In the genomic region with DNA sequence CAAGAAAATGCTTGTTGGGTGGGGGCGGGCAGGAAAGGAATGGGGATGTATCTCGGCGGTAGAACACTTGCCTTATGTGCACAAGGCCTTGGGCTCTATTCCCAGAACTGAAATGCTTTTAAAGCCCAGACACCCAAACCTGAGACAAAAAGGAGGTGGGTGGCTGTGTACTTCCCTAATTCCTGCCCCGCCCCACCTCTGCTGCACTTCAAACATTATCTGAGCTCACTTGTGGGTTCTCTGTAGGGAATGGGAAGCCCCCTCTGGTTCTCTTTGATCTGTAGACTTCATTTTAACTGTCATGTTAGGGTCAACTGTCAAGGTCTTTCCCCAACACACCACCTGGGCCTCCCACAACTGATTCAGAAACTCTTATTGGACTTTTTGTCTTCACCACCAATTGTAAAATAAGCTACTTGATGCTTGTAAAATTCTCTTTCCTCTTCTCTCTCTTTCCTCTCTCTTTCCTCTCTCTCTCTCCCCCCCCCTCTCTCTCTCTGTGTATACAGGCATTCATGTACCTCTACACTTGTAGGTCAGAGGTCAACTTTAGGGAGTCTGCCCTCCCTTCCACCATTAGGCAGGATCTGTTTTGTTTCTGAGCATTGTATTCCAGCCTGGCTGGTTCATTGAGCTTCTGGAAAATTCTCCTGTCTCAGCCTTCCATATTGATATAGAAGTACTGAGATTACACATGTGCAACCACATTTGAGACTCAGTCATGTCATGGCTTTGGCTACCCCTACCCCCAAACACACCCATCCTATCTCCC, we compare ENCODE assay signal across 11 mouse cellular contexts. TPM values are rescaled to one million over a fixed set of nuclear protein-coding genes. Genes with fewer than 3 reads are reported as not detected.
DNase-seq lines count a peak whose midpoint lies in the region; ATAC-seq and TF ChIP-seq lines count a peak whose summit lies in the region.
"Had no signal": no experiment of that assay in that cellular context is flagged by ENCODE, and none has a peak within 500 bp of the region (broad histone marks: within the 10 kb centered on the region; RNA-seq: fewer than 3 reads in every experiment).

No protein-coding gene starts in this region.

- peak overlapping the region; percentile 41 for H3K4me2 ChIP-seq in liver, embryonic 14.5 days (ENCODE audit: low read depth)
- H3K4me2 ChIP-seq: forebrain, embryonic 15.5 days; limb, embryonic 13.5 days had no signal

- no peaks in the 10 kb centered on the region for H3K9me3 ChIP-seq in erythroblast, embryonic 14.5 days (ENCODE audit: control insufficient read depth, low read length)
- H3K9me3 ChIP-seq in liver, embryonic 14.5 days (ENCODE audit: control insufficient read depth, low read length): no peaks in the 10 kb centered on the region
- no peaks in the 10 kb centered on the region for H3K9me3 ChIP-seq in embryonic facial prominence, embryonic 10.5 days
- H3K9me3 ChIP-seq: forebrain, embryonic 15.5 days; limb, embryonic 13.5 days had no signal

- TF ChIP-seq EP300 in liver, embryonic 14.5 days (IDR thresholded peaks at IDR 0.05; ENCODE audit: low read depth): no peak

- peaks cover 39% of the 10 kb centered on the region for H3K4me1 ChIP-seq in erythroblast, embryonic 14.5 days (ENCODE audit: control insufficient read depth)
- peaks cover 11 to 24% of the 10 kb centered on the region in 2 experiments for H3K4me1 ChIP-seq in liver, embryonic 14.5 days (replicated peaks; ENCODE audit: control insufficient read depth in 2 of 2, insufficient read depth in 2 of 2, low read length in 1 of 2)
- H3K4me1 ChIP-seq in embryonic facial prominence, embryonic 10.5 days: peaks cover 12% of the 10 kb centered on the region

- DNase-seq in MEL-GATA-1-ER (ENCODE audit: extremely low read depth, low read depth): peak; percentile 57
- DNase-seq in liver, embryonic 14.5 days (ENCODE audit: low read depth in 3 of 3, low spot score in 3 of 3): no peak
- peak; percentile 11 to 35 for DNase-seq in thymus, postnatal 36 days
- no peak for DNase-seq in embryonic facial prominence, embryonic 10.5 days (ENCODE audit: low spot score)
- DNase-seq in gastrocnemius, postnatal 4 days (ENCODE audit: low spot score in 2 of 2): no peak
- DNase-seq in adrenal gland, adult (ENCODE audit: inconsistent age in 2 of 2, low spot score in 1 of 2): no peak

- no peaks in the 10 kb centered on the region; the same call in 1 of the 2 replicates for H3K36me3 ChIP-seq in erythroblast, embryonic 14.5 days (ENCODE audit: control insufficient read depth)
- no peaks in the 10 kb centered on the region for H3K36me3 ChIP-seq in liver, embryonic 14.5 days (replicated peaks; ENCODE audit: control insufficient read depth, insufficient read depth, low read depth)
- H3K36me3 ChIP-seq in embryonic facial prominence, embryonic 10.5 days (replicated peaks): no peaks in the 10 kb centered on the region
- H3K36me3 ChIP-seq: forebrain, embryonic 15.5 days; limb, embryonic 13.5 days had no signal

- H3K27me3 ChIP-seq in erythroblast, embryonic 14.5 days (ENCODE audit: control insufficient read depth): peaks cover 28% of the 10 kb centered on the region
- H3K27me3 ChIP-seq in liver, embryonic 14.5 days (ENCODE audit: control insufficient read depth, insufficient read depth, low read length): peaks cover 14% of the 10 kb centered on the region
- H3K27me3 ChIP-seq in embryonic facial prominence, embryonic 10.5 days (replicated peaks; ENCODE audit: low read depth, poor library complexity, severe bottlenecking): peaks cover 35% of the 10 kb centered on the region

- H3K9ac ChIP-seq in liver, embryonic 14.5 days (replicated peaks): no peak overlapping the region
- H3K9ac ChIP-seq: forebrain, embryonic 15.5 days; limb, embryonic 13.5 days had no signal

- ATAC-seq in erythroblast, adult 5-6 weeks (replicated peaks; ENCODE audit: low FRiP score, poor library complexity, severe bottlenecking): no peak
- no peak for ATAC-seq in liver, embryonic 14.5 days (ENCODE audit: insufficient read depth)
- ATAC-seq: forebrain, embryonic 15.5 days; lung, postnatal 0 days had no signal

- WGBS in liver, embryonic 14.5 days (ENCODE audit: insufficient replicate concordance): 36% methylated on average over 4 of the region's 4 CpGs
- WGBS in embryonic facial prominence, embryonic 10.5 days: 84% methylated on average over 4 of the region's 4 CpGs

- TF ChIP-seq CTCF in liver, embryonic 14.5 days (IDR thresholded peaks at IDR 0.05; ENCODE audit: low read depth): no peak

- peak overlapping the region; percentile 38 for H3K4me3 ChIP-seq in erythroblast, embryonic 14.5 days (replicated peaks)
- H3K4me3 ChIP-seq in liver, embryonic 14.5 days (ENCODE audit: insufficient read depth in 1 of 2, low read depth in 2 of 2, low read length in 2 of 2): peak overlapping the region; percentile 14
- H3K4me3 ChIP-seq in embryonic facial prominence, embryonic 10.5 days: no peak overlapping the region
- H3K4me3 ChIP-seq: forebrain, embryonic 15.5 days; limb, embryonic 13.5 days had no signal

- H3K27ac ChIP-seq in liver, embryonic 14.5 days: no peak overlapping the region
- no peak overlapping the region for H3K27ac ChIP-seq in embryonic facial prominence, embryonic 10.5 days (replicated peaks)
- H3K27ac ChIP-seq: forebrain, embryonic 15.5 days; limb, embryonic 13.5 days had no signal

RNA-seq across cellular contexts. Expression of a gene that starts 2.5 kb away (rescaled TPM):
- 0.19 and 0.70 TPM in 2 replicates for polyA plus RNA-seq in erythroblast, embryonic 14.5 days (2012)
- total RNA-seq in erythroblast, adult 5-6 weeks (2015; ENCODE audit: low replicate concordance): 1.7 TPM in 1 of 2 replicates, not detected in the other
- total RNA-seq in erythroblast, adult 5-6 weeks (2017; ENCODE audit: low replicate concordance): 1.5 and 3.4 TPM in 2 replicates
- 74.4 and 91.3 TPM in 2 replicates for polyA plus RNA-seq in liver, embryonic 14.5 days (2012; rRNA removed)
- polyA plus RNA-seq in liver, embryonic 14.5 days (2014; fragmentation: Nextera tagmentation; extraction: Ambion mirVana): 48.9 and 52.5 TPM in 2 replicates
- polyA plus RNA-seq in embryonic facial prominence, embryonic 10.5 days (2016; fragmentation: Nextera tagmentation; extraction: Ambion mirVana): 12.2 and 13.4 TPM in 2 replicates
- total RNA-seq in gastrocnemius, postnatal 4 days (2021): 1 to 10 TPM; 1.8 to 2.9 TPM

Comparison
In these comparisons a context has a peak if more than half of its experiments do, and no peak if none do; other contexts are left out.
1. DNase-seq: peak in MEL-GATA-1-ER (single experiment) and thymus, postnatal 36 days (2 of 2); none in liver, embryonic 14.5 days (0 of 3), embryonic facial prominence, embryonic 10.5 days (single experiment), gastrocnemius, postnatal 4 days (0 of 2) and adrenal gland, adult (0 of 2).